Mouse (Mus musculus) thymus, postnatal 4 days (tissue): ENCODE results near the gene Traf3.

Experiments
- DNase-seq: peaks from one replicate; pipeline ENCODE4 v3.0.0; 2021

Traf3 gene

GRCm38 (mm10) chr12:111203945-111204344 lies 37.8 kb downstream of the Traf3 start:
- DNase-seq = no peak

- DNase-seq = no peak
Observed at GRCm38 (mm10) chr12:111207641-111208040, 41.5 kb downstream of the Traf3 start.

- no peak for DNase-seq
Observed at GRCm38 (mm10) chr12:111211729-111212128, 45.6 kb downstream of the Traf3 start.

GRCm38 (mm10) chr12:111218867-111219266 lies 52.7 kb downstream of the Traf3 start:
- DNase-seq = no peak

- DNase-seq = no peak
Observed at GRCm38 (mm10) chr12:111225197-111225780, 59.1 kb downstream of the Traf3 start.

GRCm38 (mm10) chr12:111227410-111227809 lies 61.2 kb downstream of the Traf3 start:
- DNase-seq = no peak

- DNase-seq = no peak
Observed at GRCm38 (mm10) chr12:111228488-111228887, 62.3 kb downstream of the Traf3 start.

- no peak for DNase-seq
Observed at GRCm38 (mm10) chr12:111230793-111231192, 64.6 kb downstream of the Traf3 start.

- DNase-seq = no peak
Observed at GRCm38 (mm10) chr12:111233798-111234197, 67.6 kb downstream of the Traf3 start.

- no peak for DNase-seq
Observed at GRCm38 (mm10) chr12:111234383-111234782, 68.2 kb downstream of the Traf3 start.

GRCm38 (mm10) chr12:111235631-111236030 lies 69.5 kb downstream of the Traf3 start:
- DNase-seq = no peak

- no peak for DNase-seq
Observed at GRCm38 (mm10) chr12:111237611-111238188, 71.5 kb downstream of the Traf3 start.

- no peak for DNase-seq
Observed at GRCm38 (mm10) chr12:111238345-111238744, 72.2 kb downstream of the Traf3 start.

GRCm38 (mm10) chr12:111238778-111239177 lies 72.6 kb downstream of the Traf3 start:
- DNase-seq = peak; percentile 86

- DNase-seq = no peak
Observed at GRCm38 (mm10) chr12:111239930-111240329, 73.8 kb downstream of the Traf3 start.

- no peak for DNase-seq
Observed at GRCm38 (mm10) chr12:111241916-111242315, 75.7 kb downstream of the Traf3 start.

GRCm38 (mm10) chr12:111242346-111242745 lies 76.2 kb downstream of the Traf3 start:
- no peak for DNase-seq

GRCm38 (mm10) chr12:111243733-111244132 lies 77.6 kb downstream of the Traf3 start:
- no peak for DNase-seq

GRCm38 (mm10) chr12:111245070-111245469 lies 78.9 kb downstream of the Traf3 start:
- DNase-seq = no peak

GRCm38 (mm10) chr12:111246808-111247464 lies 80.8 kb downstream of the Traf3 start:
- no peak for DNase-seq

GRCm38 (mm10) chr12:111249095-111249494 lies 82.9 kb downstream of the Traf3 start:
- DNase-seq = no peak

GRCm38 (mm10) chr12:111250116-111250515 lies 83.9 kb downstream of the Traf3 start:
- DNase-seq = no peak

GRCm38 (mm10) chr12:111251227-111251626 lies 85.1 kb downstream of the Traf3 start:
- peak; percentile 60 for DNase-seq

GRCm38 (mm10) chr12:111263650-111264049 lies 97.5 kb downstream of the Traf3 start:
- no peak for DNase-seq
